Mouse (Mus musculus): Measurements from ENCODE around the gene Xpo4. TPM values are rescaled to one million over a fixed set of nuclear protein-coding genes. Genes with fewer than 3 reads are reported as not detected.
"Not testable (repeated sequence)": the region's sequence is repeated elsewhere in the genome, so short reads cannot be mapped to it uniquely, and the experiment has no call there.

The Xpo4 gene
- total RNA-seq, 2 experiments from 2014 or later: 13.4 to 13.9 TPM

- DNase-seq: peak; percentile 79 to 81
Observed at GRCm38 (mm10) chr14:57679958-57680535, 14.8 kb upstream of the Xpo4 start.

DNA sequence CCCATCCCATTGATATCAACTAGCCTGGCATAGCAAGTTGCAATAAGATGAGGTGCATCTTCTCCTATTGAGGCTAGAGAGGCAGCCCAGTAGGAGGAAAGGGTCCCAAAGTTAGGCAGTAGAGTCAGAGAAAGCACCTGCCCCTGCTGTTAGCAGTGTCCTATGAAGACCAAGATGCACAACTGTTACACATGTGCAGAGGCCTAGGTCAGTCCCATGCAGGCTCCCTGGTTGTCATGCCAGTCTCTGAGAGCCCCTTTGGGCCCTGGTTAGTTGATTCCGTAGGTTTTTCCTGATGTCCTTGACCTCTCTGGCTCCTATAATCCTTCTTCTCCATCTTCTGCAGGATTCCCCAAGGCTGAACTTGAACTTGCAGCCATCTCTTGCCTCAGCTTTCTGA lies 14.3 kb upstream of the Xpo4 start:
- DNase-seq: no peak

DNA sequence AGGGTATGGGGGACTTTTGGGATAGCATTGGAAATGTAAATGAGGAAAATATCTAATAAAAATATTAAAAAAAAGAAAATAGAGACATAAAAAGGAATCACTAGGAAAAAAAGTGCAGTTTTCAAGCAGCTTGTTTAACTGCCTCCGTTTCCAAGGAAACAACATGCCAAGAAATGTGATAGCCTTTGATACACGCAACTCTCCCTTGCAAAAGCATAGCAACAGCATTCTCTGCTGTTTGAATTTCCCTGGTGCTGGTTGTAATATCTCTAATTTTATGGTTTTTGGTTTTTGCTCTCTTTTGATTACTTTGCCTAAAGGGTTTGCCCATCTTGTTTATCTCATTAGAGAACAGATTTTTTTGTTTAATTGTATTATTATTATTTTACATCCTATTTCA lies 10.3 kb upstream of the Xpo4 start:
- DNase-seq: no peak

GRCm38 (mm10) chr14:57665628-57665950 lies 359 bp upstream of the Xpo4 start:
- no peak for DNase-seq

GRCm38 (mm10) chr14:57664311-57664821 lies 864 bp downstream of the Xpo4 start:
- DNase-seq: no peak

DNA sequence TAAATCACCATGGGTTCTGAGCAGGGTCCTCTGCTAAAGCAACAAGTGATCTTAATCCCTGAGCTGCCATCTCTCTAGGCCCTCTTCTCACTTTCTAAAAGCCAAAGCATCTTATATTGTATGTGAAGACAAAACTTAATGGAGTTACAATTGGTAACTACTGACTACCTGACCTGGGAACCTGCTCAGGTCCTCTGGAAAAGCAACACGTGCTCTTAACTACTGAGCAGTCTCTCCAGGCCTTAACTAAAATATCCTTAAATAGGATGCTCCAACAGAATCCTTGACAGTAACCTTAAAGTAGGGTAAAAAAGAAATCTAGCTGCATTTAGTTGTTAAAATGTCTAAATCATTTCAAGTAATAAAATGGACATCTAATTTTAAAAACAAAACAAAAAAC lies 1.6 kb downstream of the Xpo4 start:
- no peak for DNase-seq

GRCm38 (mm10) chr14:57658301-57658700 lies 6.9 kb downstream of the Xpo4 start:
- no peak for DNase-seq

GRCm38 (mm10) chr14:57657500-57657899 lies 7.7 kb downstream of the Xpo4 start:
- DNase-seq: no peak

DNA sequence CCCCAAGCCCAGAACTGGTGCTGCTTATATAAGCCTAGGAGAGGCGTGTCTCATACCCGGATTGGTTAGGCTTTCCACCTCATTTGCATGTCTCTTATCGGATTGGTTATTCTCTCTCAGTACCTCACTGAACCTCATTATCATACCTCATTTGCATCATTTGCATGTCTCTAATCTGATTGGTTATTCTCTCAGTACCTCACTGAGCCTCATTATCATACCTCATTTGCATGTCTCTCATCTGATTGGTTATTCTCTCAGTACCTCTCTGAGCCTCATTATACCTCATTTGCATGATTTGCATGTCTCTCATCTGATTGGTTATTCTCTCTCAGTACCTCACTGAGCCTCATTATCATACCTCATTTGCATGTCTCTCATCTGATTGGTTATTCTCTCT lies 8.7 kb downstream of the Xpo4 start:
- not testable (repeated sequence) for DNase-seq

DNA sequence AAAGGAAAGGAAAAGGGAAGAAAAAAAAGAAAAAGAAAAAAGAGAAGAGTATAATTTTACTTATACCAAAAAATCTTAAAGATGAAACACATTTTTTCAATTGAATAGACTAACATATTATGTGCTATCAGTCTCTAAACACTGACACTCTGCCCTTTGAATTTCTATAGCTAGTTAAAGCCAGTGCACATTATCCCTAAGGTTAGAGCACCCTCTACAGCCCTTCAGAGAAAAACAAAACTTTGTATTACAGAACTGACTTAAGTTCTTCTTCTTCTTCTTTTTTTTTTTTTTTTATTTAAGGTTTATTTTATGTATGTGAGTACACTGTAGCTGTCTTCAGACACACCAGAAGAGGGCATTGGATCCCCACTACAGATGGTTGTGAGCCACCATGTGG lies 15.7 kb downstream of the Xpo4 start:
- no peak for DNase-seq

- no peak for DNase-seq
Observed at GRCm38 (mm10) chr14:57646155-57646554, 19.1 kb downstream of the Xpo4 start.

- no peak for DNase-seq
Observed at GRCm38 (mm10) chr14:57639153-57639552, 26.1 kb downstream of the Xpo4 start.

GRCm38 (mm10) chr14:57634141-57634540 lies 31.1 kb downstream of the Xpo4 start:
- no peak for DNase-seq

DNA sequence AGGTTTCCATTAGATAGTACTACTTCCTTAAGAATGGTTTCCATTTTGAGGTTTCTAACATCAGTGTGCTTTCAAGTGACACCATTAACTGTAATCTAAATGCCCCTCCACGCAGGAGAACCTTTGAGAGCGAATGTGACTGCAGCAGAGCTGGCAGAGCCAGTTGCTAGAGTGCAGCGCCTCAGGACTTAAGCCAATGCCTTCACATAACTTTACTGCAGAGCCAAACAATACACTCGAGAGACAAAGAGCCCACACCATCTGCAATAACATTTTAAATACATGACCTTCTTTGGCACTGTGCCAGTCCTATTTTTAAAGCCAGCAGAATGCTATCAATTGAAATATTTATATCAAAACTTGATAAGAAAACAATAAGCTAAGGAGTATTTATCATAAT lies 35.6 kb downstream of the Xpo4 start:
- no peak for DNase-seq

DNA sequence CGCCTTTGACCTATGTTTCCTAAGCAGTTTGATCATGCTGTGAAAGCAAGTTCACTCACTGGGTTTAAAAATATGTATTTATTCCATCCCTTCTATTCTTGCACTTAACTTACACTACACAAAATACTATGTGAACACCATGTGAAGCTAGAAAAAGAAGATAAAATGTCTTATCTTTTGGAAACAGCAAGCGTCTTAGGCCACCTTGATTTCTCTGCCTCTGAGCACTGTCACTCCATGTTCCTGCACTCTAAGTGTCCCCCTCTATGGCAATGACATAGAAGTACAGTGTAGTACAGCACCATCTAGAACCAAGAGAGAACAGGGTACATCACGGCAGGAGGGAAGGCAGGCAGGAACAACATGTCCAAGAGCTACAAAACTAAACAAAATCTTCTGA lies 42.3 kb downstream of the Xpo4 start:
- DNase-seq: no peak

GRCm38 (mm10) chr14:57621699-57622098 lies 43.5 kb downstream of the Xpo4 start:
- DNase-seq: no peak

DNA sequence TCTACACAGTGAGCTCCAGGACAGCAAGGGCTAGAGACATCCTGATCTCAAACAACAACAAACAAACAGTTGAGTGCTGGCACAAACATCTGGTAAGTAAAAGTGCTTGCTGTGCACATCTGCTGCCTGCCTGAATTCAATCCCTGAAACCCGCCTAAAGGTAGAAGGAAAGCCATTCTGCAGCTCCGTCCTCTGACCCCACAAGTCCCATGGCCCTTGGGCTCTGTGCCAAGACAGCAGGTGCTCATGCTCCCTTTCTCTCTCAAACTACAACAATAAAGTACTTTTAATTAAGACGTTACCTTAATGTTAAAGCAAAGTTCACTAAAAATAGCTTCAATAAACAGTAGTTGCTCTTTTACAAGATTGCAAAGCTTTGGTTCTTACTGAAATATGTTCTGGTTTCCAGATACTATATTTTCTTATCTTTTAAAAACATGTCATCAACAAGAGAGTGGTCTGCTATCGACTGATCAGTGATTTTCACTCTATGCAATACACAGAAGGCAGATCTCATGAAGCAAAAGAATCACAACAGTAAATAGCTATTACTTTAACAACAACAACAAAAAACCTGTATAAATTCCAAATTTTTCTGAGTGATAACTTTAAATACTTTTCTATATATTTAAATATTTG lies 44.5 kb downstream of the Xpo4 start:
- no peak for DNase-seq

GRCm38 (mm10) chr14:57619487-57619886 lies 45.7 kb downstream of the Xpo4 start:
- no peak for DNase-seq

DNA sequence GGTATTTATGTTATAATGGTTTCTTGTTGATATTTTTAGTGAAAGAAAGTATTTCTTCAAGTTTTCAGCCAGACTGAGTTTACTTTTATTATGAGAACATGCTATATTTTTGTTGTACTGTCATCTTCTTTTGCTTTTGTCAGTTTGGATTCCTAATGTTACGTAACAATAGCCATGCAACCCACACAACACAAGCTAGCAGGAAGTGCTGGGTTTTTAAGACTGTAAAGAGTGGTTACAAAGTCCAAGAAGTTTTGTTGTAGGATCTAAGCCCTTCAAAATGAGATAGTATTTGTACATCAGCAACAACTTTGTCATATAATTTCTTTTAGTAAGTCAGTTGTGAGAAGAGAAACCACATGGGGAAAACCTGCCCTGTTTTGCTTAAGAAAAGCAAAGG lies 47.6 kb downstream of the Xpo4 start:
- DNase-seq: no peak

GRCm38 (mm10) chr14:57616339-57616965 lies 48.8 kb downstream of the Xpo4 start:
- no peak for DNase-seq

GRCm38 (mm10) chr14:57615828-57616227 lies 49.4 kb downstream of the Xpo4 start:
- DNase-seq: no peak

- DNase-seq: no peak
Observed at GRCm38 (mm10) chr14:57611034-57611433, 54.2 kb downstream of the Xpo4 start.

- DNase-seq: no peak
Observed at GRCm38 (mm10) chr14:57609816-57610329, 55.4 kb downstream of the Xpo4 start.

- DNase-seq: peak; percentile 78 to 81
Observed at GRCm38 (mm10) chr14:57607500-57607899, 57.7 kb downstream of the Xpo4 start.

Data from layer of hippocampus, postnatal 36 days (tissue).